Mouse (Mus musculus) layer of hippocampus, adult 9-11 months (tissue): ENCODE measurements around the gene Ccndbp1.
A peak's percentile ranks its signal among the peaks of the same experiment; 100 is the strongest.
"Not testable (repeated sequence)": the region's sequence is repeated elsewhere in the genome, so short reads cannot be mapped to it uniquely, and the experiment has no call there.

Experiments used
- DNase-seq: peaks from one replicate; pipeline ENCODE4 v3.0.0; 2022

Gene Ccndbp1

GRCm38 (mm10) chr2:121003586-121003985, 4.6 kb upstream of the Ccndbp1 start:
- no peak for DNase-seq

- no peak for DNase-seq
Observed at GRCm38 (mm10) chr2:121004018-121004811, 4.0 kb upstream of the Ccndbp1 start.

GRCm38 (mm10) chr2:121006986-121007385, 1.2 kb upstream of the Ccndbp1 start:
- no peak for DNase-seq

GRCm38 (mm10) chr2:121008664-121009007, 433 bp downstream of the Ccndbp1 start:
- no peak for DNase-seq

- no peak for DNase-seq
Observed at GRCm38 (mm10) chr2:121009071-121009677, 971 bp downstream of the Ccndbp1 start.

- DNase-seq: no peak
Observed at GRCm38 (mm10) chr2:121012676-121013075, 4.5 kb downstream of the Ccndbp1 start.

- no peak for DNase-seq
Observed at GRCm38 (mm10) chr2:121015507-121015906, 7.3 kb downstream of the Ccndbp1 start.

- DNase-seq: no peak
Observed at GRCm38 (mm10) chr2:121016226-121016625, 8.0 kb downstream of the Ccndbp1 start.

GRCm38 (mm10) chr2:121017151-121017550, 8.9 kb downstream of the Ccndbp1 start:
- no peak for DNase-seq

- DNase-seq: no peak
Observed at GRCm38 (mm10) chr2:121022918-121023317, 14.7 kb downstream of the Ccndbp1 start.

GRCm38 (mm10) chr2:121036733-121037341, 28.6 kb downstream of the Ccndbp1 start, which contains the start of gene Epb42:
Epb42 (minus strand) TSS chr2:121037072.
- no peak for DNase-seq

GRCm38 (mm10) chr2:121038851-121039250, 30.6 kb downstream of the Ccndbp1 start:
- not testable (repeated sequence) for DNase-seq

GRCm38 (mm10) chr2:121039382-121039781, 31.2 kb downstream of the Ccndbp1 start:
- no peak for DNase-seq

GRCm38 (mm10) chr2:121041098-121041497, 32.9 kb downstream of the Ccndbp1 start:
- peak; percentile 18 for DNase-seq

GRCm38 (mm10) chr2:121045653-121046052, 37.5 kb downstream of the Ccndbp1 start:
- no peak for DNase-seq

- DNase-seq: no peak
Observed at GRCm38 (mm10) chr2:121052176-121052575, 44.0 kb downstream of the Ccndbp1 start.

- no peak for DNase-seq
Observed at GRCm38 (mm10) chr2:121054060-121054459, 45.9 kb downstream of the Ccndbp1 start.

GRCm38 (mm10) chr2:121055915-121056314, 47.7 kb downstream of the Ccndbp1 start:
- DNase-seq: no peak

- DNase-seq: no peak
Observed at GRCm38 (mm10) chr2:121057997-121058396, 49.8 kb downstream of the Ccndbp1 start.

GRCm38 (mm10) chr2:121061315-121061714, 53.1 kb downstream of the Ccndbp1 start:
- no peak for DNase-seq
